Mouse (Mus musculus) cerebellum, adult 2 months (tissue): ENCODE measurements at regions not wholly inside any gene's neighbourhood (a gene's known extent, or its start where the extent isn't known, plus 50 kb on each side); places are given as distances from the start of the nearest gene placed in this dataset.

Source experiments
- CTCF ChIP-seq: fragments of 200-500 bp; IDR thresholded peaks from 2 replicates; pipeline ENCODE4 v1.5.1; 2011; ENCODE audit warnings: low read depth, mild to moderate bottlenecking, control low read depth, low read length, moderate library complexity, borderline replicate concordance; ENCODE audit not compliant: insufficient read depth
- POLR2A ChIP-seq: fragments of 200-500 bp; IDR thresholded peaks from 2 replicates; pipeline ENCODE4 v1.6.1; 2011; ENCODE audit warnings: low read length, control low read depth, borderline replicate concordance; ENCODE audit not compliant: insufficient read depth

- TF ChIP-seq POLR2A (no peak), CTCF (no peak)
Observed at GRCm38 (mm10) chr7:73150436-73150835, 224.9 kb upstream of the Rgma start.
